Mouse (Mus musculus) liver, postnatal 0 days (tissue): Measurements from ENCODE around the gene Wwp2. TPM values are rescaled to one million over a fixed set of nuclear protein-coding genes. Genes with fewer than 3 reads are reported as not detected.
A peak's percentile ranks its signal among the peaks of the same experiment; 100 is the strongest.

Experiments used
- ATAC-seq: fragments of 200-750 bp; cut with Nextera tagmentation; 2 replicates; pipeline ENCODE4 v1.8.0; 2017; ENCODE audit warnings: mild to moderate bottlenecking, moderate library complexity
- DNase-seq: peaks from one replicate; pipeline ENCODE4 v3.0.0-alpha.2; 2016
- H3K27ac ChIP-seq: fragments of 300-500 bp; sonication (generic); 2 replicates; pipeline ENCODE4 v1.5.1; 2014; ENCODE audit warnings: antibody characterized with exemption, moderate library complexity, mild to moderate bottlenecking, low read depth
- H3K27me3 ChIP-seq: fragments of 300-500 bp; sonication (generic); 2 replicates; pipeline ENCODE4 v1.6.1; 2014; ENCODE audit warnings: low read length, control low read depth, mixed read lengths; ENCODE audit not compliant: insufficient read depth
- H3K36me3 ChIP-seq: fragments of 300-500 bp; sonication (generic); replicated peaks from 2 replicates; pipeline ENCODE4 v1.6.1; 2014; ENCODE audit warnings: mild to moderate bottlenecking, control low read depth, low read length, moderate library complexity, mixed read lengths; ENCODE audit not compliant: insufficient read depth
- H3K4me1 ChIP-seq: fragments of 300-500 bp; sonication (generic); 2 replicates; pipeline ENCODE4 v1.6.1; 2014; ENCODE audit warnings: antibody characterized with exemption, mild to moderate bottlenecking, control low read depth; ENCODE audit not compliant: insufficient read depth
- H3K4me2 ChIP-seq: fragments of 300-500 bp; sonication (generic); 2 replicates; pipeline ENCODE4 v1.6.1; 2014; ENCODE audit warnings: low read depth, mild to moderate bottlenecking, low read length, moderate library complexity, mixed read lengths
- H3K4me3 ChIP-seq: fragments of 300-500 bp; sonication (generic); 2 replicates; pipeline ENCODE4 v1.5.1; 2014; ENCODE audit warnings: low read depth, low read length
- H3K9ac ChIP-seq: fragments of 300-500 bp; sonication (generic); replicated peaks from 2 replicates; pipeline ENCODE4 v1.6.1; 2014; ENCODE audit warnings: mild to moderate bottlenecking, moderate library complexity
- H3K9me3 ChIP-seq: fragments of 300-500 bp; sonication (generic); 2 replicates; pipeline ENCODE4 v1.6.1; 2016; ENCODE audit warnings: mild to moderate bottlenecking, control low read depth, low read length, mixed read lengths
- CTCF ChIP-seq: sonication (generic); IDR thresholded peaks from 2 replicates; pipeline ENCODE4 v1.5.1; 2016; ENCODE audit warnings: antibody characterized with exemption, low read depth
- EP300 ChIP-seq: IDR thresholded peaks from 2 replicates; pipeline ENCODE4 v1.6.1; 2016; ENCODE audit warnings: antibody characterized with exemption, low read depth, mild to moderate bottlenecking
- WGBS: fragments of 180-500 bp; shearing (Covaris S2); extraction: QIAGEN DNeasy Blood & Tissue Kit; methylation state at CpG from one replicate; pipeline ENCODE4 v1.1.7; 2014; ENCODE audit not compliant: insufficient replicate concordance; 5-methylcytosine and 5-hydroxymethylcytosine counted together
- polyA plus RNA-seq: library from polyadenylated mRNA; unstranded; fragments of >200 nt; fragmentation: Nextera tagmentation; extraction: Ambion mirVana; gene quantifications from 2 replicates; pipeline ENCODE4 v1.2.1, GENCODE M21; 2015

Gene Wwp2
- polyA plus RNA-seq, 1 experiment from 2014 or later: 29.1 TPM

GRCm38 (mm10) chr8:107544651-107545174 lies 108.5 kb downstream of the Wwp2 start:
- no peaks in the 10 kb centered on the region for H3K9me3 ChIP-seq
- no peak for TF ChIP-seq EP300
- no peak for TF ChIP-seq CTCF
- H3K36me3 ChIP-seq: peaks cover 43% of the 10 kb centered on the region
- H3K9ac ChIP-seq: no peak overlapping the region
- ATAC-seq: no peak
- H3K27me3 ChIP-seq: no peaks in the 10 kb centered on the region
- 72% methylated on average over 10 of the region's 10 CpGs for WGBS
- no peak for DNase-seq
- H3K4me2 ChIP-seq: no peak overlapping the region
- no peaks in the 10 kb centered on the region for H3K4me1 ChIP-seq
- no peak overlapping the region for H3K27ac ChIP-seq
- no peak overlapping the region for H3K4me3 ChIP-seq

GRCm38 (mm10) chr8:107545621-107546152 lies 109.5 kb downstream of the Wwp2 start:
- H3K4me2 ChIP-seq: no peak overlapping the region
- TF ChIP-seq CTCF (no peak), EP300 (no peak)
- no peaks in the 10 kb centered on the region for H3K27me3 ChIP-seq
- DNase-seq: no peak
- 91% methylated on average over 11 of the region's 11 CpGs for WGBS
- no peaks in the 10 kb centered on the region for H3K9me3 ChIP-seq
- no peak overlapping the region for H3K4me3 ChIP-seq
- no peak for ATAC-seq
- no peak overlapping the region for H3K9ac ChIP-seq
- no peaks in the 10 kb centered on the region for H3K4me1 ChIP-seq
- no peak overlapping the region for H3K27ac ChIP-seq
- peaks cover 43% of the 10 kb centered on the region for H3K36me3 ChIP-seq

GRCm38 (mm10) chr8:107546154-107546553 lies 110.0 kb downstream of the Wwp2 start:
- ATAC-seq: no peak
- TF ChIP-seq EP300 (no peak), CTCF (no peak)
- H3K9ac ChIP-seq: no peak overlapping the region
- no peak for DNase-seq
- H3K9me3 ChIP-seq: no peaks in the 10 kb centered on the region
- 89% methylated on average over 4 of the region's 4 CpGs for WGBS
- H3K4me3 ChIP-seq: no peak overlapping the region
- no peaks in the 10 kb centered on the region for H3K27me3 ChIP-seq
- H3K4me1 ChIP-seq: no peaks in the 10 kb centered on the region
- H3K27ac ChIP-seq: no peak overlapping the region
- H3K36me3 ChIP-seq: peaks cover 45% of the 10 kb centered on the region
- no peak overlapping the region for H3K4me2 ChIP-seq

- H3K27ac ChIP-seq: no peak overlapping the region
- 86% methylated on average over 8 of the region's 8 CpGs for WGBS
- DNase-seq: no peak
- no peak for TF ChIP-seq CTCF
- ATAC-seq: no peak
- no peaks in the 10 kb centered on the region for H3K9me3 ChIP-seq
- H3K4me2 ChIP-seq: no peak overlapping the region
- H3K27me3 ChIP-seq: no peaks in the 10 kb centered on the region
- H3K36me3 ChIP-seq: peaks cover 49% of the 10 kb centered on the region
- no peak overlapping the region for H3K9ac ChIP-seq
- no peak overlapping the region for H3K4me3 ChIP-seq
- H3K4me1 ChIP-seq: no peaks in the 10 kb centered on the region
These were observed 110.7 kb downstream of the Wwp2 start for GRCm38 (mm10) chr8:107546817-107547216.

GRCm38 (mm10) chr8:107552234-107552633 lies 116.1 kb downstream of the Wwp2 start:
- Histone ChIP-seq H3K9ac (no peak overlapping the region), H3K36me3 (peaks cover 47% of the 10 kb centered on the region), H3K27ac (no peak overlapping the region), H3K27me3 (no peaks in the 10 kb centered on the region), H3K4me1 (no peaks in the 10 kb centered on the region), H3K4me2 (no peak overlapping the region), H3K9me3 (no peaks in the 10 kb centered on the region), H3K4me3 (no peak overlapping the region)
- peak; percentile 42 for DNase-seq
- WGBS: 33% methylated on average over 6 of the region's 6 CpGs
- no peak for ATAC-seq
- TF ChIP-seq CTCF (no peak), EP300 (no peak)

GRCm38 (mm10) chr8:107555231-107555630 lies 119.1 kb downstream of the Wwp2 start:
- WGBS: 86% methylated on average over 10 of the region's 10 CpGs
- DNase-seq (no peak), ATAC-seq (no peak)
- peaks cover 38% of the 10 kb centered on the region for H3K36me3 ChIP-seq
- H3K9ac ChIP-seq: no peak overlapping the region
- H3K9me3 ChIP-seq: no peaks in the 10 kb centered on the region
- H3K27ac ChIP-seq: no peak overlapping the region
- H3K4me3 ChIP-seq: no peak overlapping the region
- no peak for TF ChIP-seq EP300
- peak; percentile 32 for TF ChIP-seq CTCF
- H3K27me3 ChIP-seq: no peaks in the 10 kb centered on the region
- H3K4me1 ChIP-seq: no peaks in the 10 kb centered on the region
- H3K4me2 ChIP-seq: no peak overlapping the region

- H3K9me3 ChIP-seq: no peaks in the 10 kb centered on the region
- H3K4me3 ChIP-seq: no peak overlapping the region
- TF ChIP-seq CTCF (no peak), EP300 (no peak)
- H3K36me3 ChIP-seq: peaks cover 31% of the 10 kb centered on the region
- no peak overlapping the region for H3K9ac ChIP-seq
- H3K4me1 ChIP-seq: no peaks in the 10 kb centered on the region; the same call in 1 of the 2 replicates
- H3K4me2 ChIP-seq: no peak overlapping the region
- DNase-seq: no peak
- WGBS: 56% methylated on average over 12 of the region's 12 CpGs
- no peak overlapping the region for H3K27ac ChIP-seq
- no peaks in the 10 kb centered on the region for H3K27me3 ChIP-seq
- ATAC-seq: no peak
These were observed 120.4 kb downstream of the Wwp2 start for GRCm38 (mm10) chr8:107556511-107556936.
